Mouse (Mus musculus): ENCODE data around the gene Edar.

Edar gene

GRCm38 (mm10) chr10:58651270-58652042 is 24.0 kb downstream of the Edar start:
- DNase-seq (ENCODE audit: low spot score in 2 of 2): no peak

GRCm38 (mm10) chr10:58648787-58649186 is 26.7 kb downstream of the Edar start:
- no peak for DNase-seq (ENCODE audit: low spot score in 2 of 2)

GRCm38 (mm10) chr10:58644671-58645070 is 30.8 kb downstream of the Edar start:
- no peak for DNase-seq (ENCODE audit: low spot score in 2 of 2)

- no peak for DNase-seq (ENCODE audit: low spot score in 2 of 2)
Observed at GRCm38 (mm10) chr10:58644194-58644593, 31.3 kb downstream of the Edar start.

- DNase-seq (ENCODE audit: low spot score in 2 of 2): no peak
Observed at GRCm38 (mm10) chr10:58643001-58643400, 32.5 kb downstream of the Edar start.

- no peak for DNase-seq (ENCODE audit: low spot score in 2 of 2)
Observed at GRCm38 (mm10) chr10:58641631-58642030, 33.8 kb downstream of the Edar start.

- DNase-seq (ENCODE audit: low spot score in 2 of 2): no peak
Observed at GRCm38 (mm10) chr10:58640446-58641400, 34.7 kb downstream of the Edar start.

GRCm38 (mm10) chr10:58639291-58639690 is 36.2 kb downstream of the Edar start:
- DNase-seq (ENCODE audit: low spot score in 2 of 2): no peak

GRCm38 (mm10) chr10:58636431-58637080 is 38.9 kb downstream of the Edar start:
- no peak for DNase-seq (ENCODE audit: low spot score in 2 of 2)

GRCm38 (mm10) chr10:58633507-58633906 is 41.9 kb downstream of the Edar start:
- DNase-seq (ENCODE audit: low spot score in 2 of 2): no peak

- peak in 1 of 2 experiments; percentile 22 for DNase-seq (ENCODE audit: low spot score in 2 of 2)
Observed at GRCm38 (mm10) chr10:58627569-58627968, 47.9 kb downstream of the Edar start.

GRCm38 (mm10) chr10:58624848-58625711 is 50.4 kb downstream of the Edar start:
- no peak for DNase-seq (ENCODE audit: low spot score in 2 of 2)

GRCm38 (mm10) chr10:58619266-58619665 is 56.2 kb downstream of the Edar start:
- DNase-seq (ENCODE audit: low spot score in 2 of 2): no peak

GRCm38 (mm10) chr10:58618501-58619216 is 56.8 kb downstream of the Edar start:
- DNase-seq (ENCODE audit: low spot score in 2 of 2): no peak

GRCm38 (mm10) chr10:58616565-58616964 is 58.9 kb downstream of the Edar start:
- no peak for DNase-seq (ENCODE audit: low spot score in 2 of 2)

GRCm38 (mm10) chr10:58614601-58615000 is 60.9 kb downstream of the Edar start:
- no peak for DNase-seq (ENCODE audit: low spot score in 2 of 2)

- no peak for DNase-seq (ENCODE audit: low spot score in 2 of 2)
Observed at GRCm38 (mm10) chr10:58610484-58611261, 64.8 kb downstream of the Edar start.

- DNase-seq (ENCODE audit: low spot score in 2 of 2): no peak
Observed at GRCm38 (mm10) chr10:58608858-58609257, 66.6 kb downstream of the Edar start.

- DNase-seq (ENCODE audit: low spot score in 2 of 2): no peak
Observed at GRCm38 (mm10) chr10:58606356-58606755, 69.1 kb downstream of the Edar start.

- no peak for DNase-seq (ENCODE audit: low spot score in 2 of 2)
Observed at GRCm38 (mm10) chr10:58604779-58605178, 70.7 kb downstream of the Edar start.

Data from frontal cortex, postnatal 25 days (tissue).